Mouse (Mus musculus): ENCODE measurements around the gene Kdelr3. TPM values are rescaled to one million over a fixed set of nuclear protein-coding genes. Genes with fewer than 3 reads are reported as not detected.

Gene Kdelr3
- polyA plus RNA-seq, 1 experiment from 2014 or later: 18.3 TPM

GRCm38 (mm10) chr15:79519400-79520220 lies 3.4 kb downstream of the Kdelr3 start:
- peaks cover 5% of the 10 kb centered on the region for H3K4me1 ChIP-seq (replicated peaks; ENCODE audit: control insufficient read depth, insufficient read depth, low read length)
- no peaks in the 10 kb centered on the region for H3K9me3 ChIP-seq (ENCODE audit: control insufficient read depth, low read length)
- no peak for ATAC-seq (ENCODE audit: low FRiP score)
- H3K4me2 ChIP-seq (replicated peaks; ENCODE audit: low read depth, low read length): no peak overlapping the region
- peaks cover 31% of the 10 kb centered on the region for H3K27me3 ChIP-seq (ENCODE audit: control insufficient read depth, insufficient read depth, low read length)
- no peak for DNase-seq (ENCODE audit: low spot score)
- WGBS: 52% methylated on average over 16 of the region's 16 CpGs
- no peak overlapping the region for H3K27ac ChIP-seq (ENCODE audit: low read depth, low read length)
- H3K36me3 ChIP-seq (ENCODE audit: control insufficient read depth, insufficient read depth, low read length): no peaks in the 10 kb centered on the region
- H3K9ac ChIP-seq (ENCODE audit: low read depth, low read length): no peak overlapping the region
- H3K4me3 ChIP-seq (ENCODE audit: low read depth, low read length): no peak overlapping the region

GRCm38 (mm10) chr15:79525564-79525963 lies 9.4 kb downstream of the Kdelr3 start:
- Histone ChIP-seq H3K27me3 (ENCODE audit: control insufficient read depth, insufficient read depth, low read length) (no peaks in the 10 kb centered on the region), H3K9ac (ENCODE audit: low read depth, low read length) (no peak overlapping the region), H3K9me3 (ENCODE audit: control insufficient read depth, low read length) (no peaks in the 10 kb centered on the region), H3K36me3 (ENCODE audit: control insufficient read depth, insufficient read depth, low read length) (peaks cover 22% of the 10 kb centered on the region), H3K27ac (ENCODE audit: low read depth, low read length) (no peak overlapping the region), H3K4me1 (replicated peaks; ENCODE audit: control insufficient read depth, insufficient read depth, low read length) (no peaks in the 10 kb centered on the region), H3K4me2 (replicated peaks; ENCODE audit: low read depth, low read length) (no peak overlapping the region), H3K4me3 (ENCODE audit: low read depth, low read length) (no peak overlapping the region)
- ATAC-seq (ENCODE audit: low FRiP score) (peak; percentile 12; the same call in 1 of the 2 replicates), DNase-seq (ENCODE audit: low spot score) (no peak)
- 87% methylated on average over 5 of the region's 5 CpGs for WGBS

- H3K9me3 ChIP-seq (ENCODE audit: control insufficient read depth, low read length): no peaks in the 10 kb centered on the region
- H3K4me1 ChIP-seq (replicated peaks; ENCODE audit: control insufficient read depth, insufficient read depth, low read length): no peaks in the 10 kb centered on the region
- H3K27ac ChIP-seq (ENCODE audit: low read depth, low read length): no peak overlapping the region
- no peak overlapping the region for H3K4me2 ChIP-seq (replicated peaks; ENCODE audit: low read depth, low read length)
- 70% methylated on average over 9 of the region's 9 CpGs for WGBS
- peaks cover 24% of the 10 kb centered on the region for H3K36me3 ChIP-seq (ENCODE audit: control insufficient read depth, insufficient read depth, low read length)
- DNase-seq (ENCODE audit: low spot score) (no peak), ATAC-seq (ENCODE audit: low FRiP score) (peak; percentile 47; the same call in 1 of the 2 replicates)
- H3K27me3 ChIP-seq (ENCODE audit: control insufficient read depth, insufficient read depth, low read length): no peaks in the 10 kb centered on the region
- H3K9ac ChIP-seq (ENCODE audit: low read depth, low read length): no peak overlapping the region
- no peak overlapping the region for H3K4me3 ChIP-seq (ENCODE audit: low read depth, low read length)
These were observed 10.0 kb downstream of the Kdelr3 start for GRCm38 (mm10) chr15:79525979-79526768.

GRCm38 (mm10) chr15:79527192-79527591 lies 11.0 kb downstream of the Kdelr3 start:
- Histone ChIP-seq H3K4me2 (replicated peaks; ENCODE audit: low read depth, low read length) (no peak overlapping the region), H3K9me3 (ENCODE audit: control insufficient read depth, low read length) (no peaks in the 10 kb centered on the region), H3K36me3 (ENCODE audit: control insufficient read depth, insufficient read depth, low read length) (peaks cover 32% of the 10 kb centered on the region), H3K4me1 (replicated peaks; ENCODE audit: control insufficient read depth, insufficient read depth, low read length) (no peaks in the 10 kb centered on the region), H3K27me3 (ENCODE audit: control insufficient read depth, insufficient read depth, low read length) (no peaks in the 10 kb centered on the region), H3K4me3 (ENCODE audit: low read depth, low read length) (no peak overlapping the region), H3K27ac (ENCODE audit: low read depth, low read length) (no peak overlapping the region), H3K9ac (ENCODE audit: low read depth, low read length) (no peak overlapping the region)
- no peak for DNase-seq (ENCODE audit: low spot score)
- ATAC-seq (ENCODE audit: low FRiP score): no peak
- WGBS: 85% methylated on average over 4 of the region's 4 CpGs

- peaks cover 36% of the 10 kb centered on the region for H3K36me3 ChIP-seq (ENCODE audit: control insufficient read depth, insufficient read depth, low read length)
- no peak for DNase-seq (ENCODE audit: low spot score)
These were observed 11.9 kb downstream of the Kdelr3 start for GRCm38 (mm10) chr15:79527991-79528639.

GRCm38 (mm10) chr15:79529935-79530334 lies 13.7 kb downstream of the Kdelr3 start:
- Histone ChIP-seq H3K27me3 (ENCODE audit: control insufficient read depth, insufficient read depth, low read length) (no peaks in the 10 kb centered on the region), H3K4me2 (replicated peaks; ENCODE audit: low read depth, low read length) (no peak overlapping the region), H3K9ac (ENCODE audit: low read depth, low read length) (no peak overlapping the region), H3K9me3 (ENCODE audit: control insufficient read depth, low read length) (no peaks in the 10 kb centered on the region), H3K27ac (ENCODE audit: low read depth, low read length) (no peak overlapping the region), H3K36me3 (ENCODE audit: control insufficient read depth, insufficient read depth, low read length) (peaks cover 45% of the 10 kb centered on the region), H3K4me3 (ENCODE audit: low read depth, low read length) (no peak overlapping the region), H3K4me1 (replicated peaks; ENCODE audit: control insufficient read depth, insufficient read depth, low read length) (no peaks in the 10 kb centered on the region)
- WGBS: 77% methylated on average over 7 of the region's 7 CpGs
- no peak; the same call in 1 of the 2 replicates for ATAC-seq (ENCODE audit: low FRiP score)
- DNase-seq (ENCODE audit: low spot score): no peak

More at GRCm38 (mm10) chr15:79527991-79528639, 11.9 kb downstream of the Kdelr3 start:
- WGBS: 84% methylated on average over 5 of the region's 5 CpGs
- Histone ChIP-seq H3K27ac (ENCODE audit: low read depth, low read length) (no peak overlapping the region), H3K4me3 (ENCODE audit: low read depth, low read length) (no peak overlapping the region), H3K4me1 (replicated peaks; ENCODE audit: control insufficient read depth, insufficient read depth, low read length) (no peaks in the 10 kb centered on the region), H3K4me2 (replicated peaks; ENCODE audit: low read depth, low read length) (no peak overlapping the region), H3K27me3 (ENCODE audit: control insufficient read depth, insufficient read depth, low read length) (no peaks in the 10 kb centered on the region), H3K9ac (ENCODE audit: low read depth, low read length) (no peak overlapping the region), H3K9me3 (ENCODE audit: control insufficient read depth, low read length) (no peaks in the 10 kb centered on the region)
- no peak for ATAC-seq (ENCODE audit: low FRiP score)

GRCm38 (mm10) chr15:79533796-79534195 lies 17.6 kb downstream of the Kdelr3 start:
- H3K9me3 ChIP-seq (ENCODE audit: control insufficient read depth, low read length): no peaks in the 10 kb centered on the region
- DNase-seq (ENCODE audit: low spot score) (no peak), ATAC-seq (ENCODE audit: low FRiP score) (no peak)
- no peak overlapping the region for H3K4me3 ChIP-seq (ENCODE audit: low read depth, low read length)
- WGBS: 93% methylated on average over 3 of the region's 3 CpGs
- H3K36me3 ChIP-seq (ENCODE audit: control insufficient read depth, insufficient read depth, low read length): peaks cover 44% of the 10 kb centered on the region
- no peaks in the 10 kb centered on the region for H3K4me1 ChIP-seq (replicated peaks; ENCODE audit: control insufficient read depth, insufficient read depth, low read length)
- H3K9ac ChIP-seq (ENCODE audit: low read depth, low read length): no peak overlapping the region
- no peak overlapping the region for H3K27ac ChIP-seq (ENCODE audit: low read depth, low read length)
- H3K4me2 ChIP-seq (replicated peaks; ENCODE audit: low read depth, low read length): no peak overlapping the region
- H3K27me3 ChIP-seq (ENCODE audit: control insufficient read depth, insufficient read depth, low read length): no peaks in the 10 kb centered on the region

- no peaks in the 10 kb centered on the region for H3K9me3 ChIP-seq (ENCODE audit: control insufficient read depth, low read length)
- 90% methylated on average over 3 of the region's 3 CpGs for WGBS
- no peak overlapping the region for H3K9ac ChIP-seq (ENCODE audit: low read depth, low read length)
- H3K27me3 ChIP-seq (ENCODE audit: control insufficient read depth, insufficient read depth, low read length): no peaks in the 10 kb centered on the region
- no peaks in the 10 kb centered on the region; the same call in 1 of the 2 replicates for H3K4me1 ChIP-seq (replicated peaks; ENCODE audit: control insufficient read depth, insufficient read depth, low read length)
- 0 out of 2 replicates have a peak overlapping the region, but pooled peaks have one; percentile 94 for H3K4me3 ChIP-seq (ENCODE audit: low read depth, low read length)
- no peak overlapping the region for H3K27ac ChIP-seq (ENCODE audit: low read depth, low read length)
- ATAC-seq (ENCODE audit: low FRiP score) (no peak), DNase-seq (ENCODE audit: low spot score) (no peak)
- peak overlapping the region; percentile 1; the same call in 1 of the 2 replicates for H3K4me2 ChIP-seq (replicated peaks; ENCODE audit: low read depth, low read length)
- H3K36me3 ChIP-seq (ENCODE audit: control insufficient read depth, insufficient read depth, low read length): peaks cover 10% of the 10 kb centered on the region
These were observed 27.8 kb downstream of the Kdelr3 start for GRCm38 (mm10) chr15:79543968-79544367.

Data from hindbrain, embryonic 11.5 days (tissue).